Mouse (Mus musculus) cerebellum, postnatal 25 days (tissue): Measurements from ENCODE around the gene Prr19.
"Not testable (repeated sequence)": the region's sequence is repeated elsewhere in the genome, so short reads cannot be mapped to it uniquely, and the experiment has no call there.

ENCODE experiments used
- DNase-seq, 2 experiments: peaks; one replicate each; pipeline ENCODE4 v3.0.0; 2021; ENCODE audit warnings: mixed read lengths in 2 of 2

Gene Prr19

DNA sequence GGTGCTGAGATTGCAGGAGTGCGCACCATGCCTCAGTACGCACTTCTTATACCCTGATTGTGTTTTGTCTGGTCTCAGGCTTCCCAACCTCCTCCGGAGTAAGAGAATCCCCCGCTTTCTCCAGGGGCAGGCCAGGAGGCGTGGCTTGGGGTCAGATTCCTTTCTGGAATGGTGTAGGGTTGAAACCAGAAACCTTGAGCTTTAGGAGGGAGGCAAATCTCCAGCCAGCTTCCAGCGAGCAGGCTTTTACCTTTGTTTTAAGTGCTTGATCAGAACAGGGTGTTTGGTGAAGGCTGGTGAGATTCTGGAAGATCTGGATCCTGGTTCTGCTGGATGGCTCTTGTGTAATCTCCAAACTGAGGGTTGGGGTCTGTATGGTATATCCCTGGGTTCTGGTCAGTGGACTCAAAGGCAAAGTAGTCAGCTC lies 20.9 kb downstream of the Prr19 start:
- no peak for DNase-seq

DNA sequence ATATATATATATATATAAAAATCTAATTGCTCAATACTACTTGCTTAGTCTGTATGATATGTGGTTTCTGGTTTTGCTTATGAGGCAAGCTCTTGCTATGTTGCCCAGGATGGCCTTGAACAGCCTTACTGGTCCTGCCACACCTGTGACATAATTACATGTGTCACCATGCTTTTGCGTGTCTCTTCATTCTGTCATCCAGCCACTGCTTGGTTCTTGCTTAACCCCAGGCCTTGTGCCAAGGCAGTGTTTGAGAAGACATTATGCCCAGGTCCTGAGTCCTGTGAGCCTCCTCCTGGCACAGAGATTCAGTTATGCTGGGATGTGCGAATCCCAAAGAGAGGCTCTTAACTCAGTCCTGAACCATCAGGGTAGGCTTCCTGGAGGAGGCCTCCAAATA lies 22.0 kb downstream of the Prr19 start:
- no peak for DNase-seq

DNA sequence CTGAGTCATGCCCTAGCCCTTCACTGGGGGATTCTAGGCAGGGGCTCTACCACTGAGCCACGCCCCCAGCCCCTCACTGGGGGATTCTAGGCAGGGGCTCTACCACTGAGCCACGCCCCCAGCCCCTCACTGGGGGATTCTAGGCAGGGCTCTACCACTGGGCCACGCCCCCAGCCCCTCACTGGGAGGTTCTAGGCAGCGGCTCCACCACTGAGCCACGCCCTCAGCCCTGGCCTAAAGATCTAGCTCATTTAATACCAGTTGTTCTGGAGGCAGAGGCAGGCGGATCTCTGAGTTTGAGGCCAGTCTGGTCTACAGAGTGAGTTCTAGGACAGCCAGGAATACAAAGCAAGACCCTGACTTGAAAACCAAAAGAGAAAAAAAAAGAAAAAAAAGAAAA lies 24.2 kb downstream of the Prr19 start:
- not testable (repeated sequence) for DNase-seq

DNA sequence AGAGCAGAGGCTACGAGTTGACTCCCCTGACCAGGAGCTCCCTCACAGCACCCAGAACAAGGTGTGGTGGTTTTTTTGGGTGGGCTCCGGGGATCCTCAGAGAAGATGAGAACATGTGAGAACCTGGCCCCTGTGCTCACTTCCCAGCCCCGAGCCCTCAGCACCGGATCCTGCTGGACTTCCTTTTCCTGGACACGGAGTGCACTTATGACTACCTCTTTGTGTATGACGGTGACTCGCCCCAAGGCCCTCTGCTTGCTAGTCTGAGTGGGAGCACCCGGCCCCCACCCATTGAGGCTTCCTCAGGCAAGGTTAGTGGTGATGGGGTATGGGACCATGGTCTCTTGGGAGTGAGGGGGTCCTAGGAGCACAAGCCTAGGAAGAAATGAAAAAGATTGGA lies 25.0 kb downstream of the Prr19 start:
- no peak for DNase-seq

DNA sequence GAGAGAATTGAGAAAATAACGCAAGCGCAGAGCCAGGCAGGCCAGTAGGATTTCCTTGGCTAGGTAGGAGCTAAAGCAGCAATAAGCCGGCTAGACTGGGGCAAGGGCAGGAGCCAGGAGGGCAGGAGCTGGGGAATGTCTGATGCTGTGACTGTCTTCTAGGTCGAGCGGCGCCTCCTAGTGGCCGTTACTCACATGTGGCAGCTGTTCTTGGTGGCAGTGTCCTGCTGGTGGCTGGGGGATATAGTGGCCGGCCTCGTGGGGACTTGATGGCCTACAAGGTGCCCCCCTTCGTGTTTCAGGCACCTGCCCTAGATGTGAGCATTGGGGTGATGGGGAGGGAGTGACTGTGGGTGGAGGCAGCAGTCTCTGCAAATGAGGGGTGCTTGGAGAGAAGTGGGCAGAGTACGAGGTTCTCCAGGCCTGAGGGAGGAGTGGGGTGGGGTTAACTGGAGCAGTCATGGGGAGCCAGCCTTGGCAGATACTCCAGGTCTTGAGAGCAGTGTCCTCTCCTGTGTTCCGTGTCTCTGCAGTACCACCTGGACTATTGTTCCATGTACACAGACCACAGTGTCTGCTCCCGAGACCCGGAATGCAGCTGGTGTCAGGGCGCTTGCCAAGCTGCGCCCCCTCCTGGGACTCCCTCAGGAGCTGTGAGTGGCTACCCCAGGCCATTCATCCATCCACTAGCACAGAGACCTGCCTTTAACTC lies 32.5 kb downstream of the Prr19 start:
- peak; percentile 69 to 81 for DNase-seq

DNA sequence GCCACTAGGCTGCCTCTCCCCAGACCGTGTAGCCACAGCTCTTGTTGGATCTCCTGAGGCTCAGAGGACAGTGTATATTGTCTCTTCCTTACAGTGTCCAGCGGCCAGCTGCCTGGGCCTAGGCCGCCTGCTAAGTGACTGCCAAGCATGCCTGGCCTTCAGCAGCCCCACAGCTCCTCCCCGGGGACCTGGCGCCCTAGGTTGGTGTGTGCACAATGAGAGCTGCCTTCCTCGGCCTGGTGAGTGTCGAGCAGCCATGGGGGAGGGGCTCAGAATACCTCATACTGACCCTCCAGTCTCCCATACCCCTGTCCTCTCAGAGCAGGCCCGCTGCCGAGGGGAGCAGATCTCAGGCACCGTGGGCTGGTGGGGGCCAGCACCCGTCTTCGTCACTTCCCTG lies 33.3 kb downstream of the Prr19 start:
- DNase-seq, result no peak

DNA sequence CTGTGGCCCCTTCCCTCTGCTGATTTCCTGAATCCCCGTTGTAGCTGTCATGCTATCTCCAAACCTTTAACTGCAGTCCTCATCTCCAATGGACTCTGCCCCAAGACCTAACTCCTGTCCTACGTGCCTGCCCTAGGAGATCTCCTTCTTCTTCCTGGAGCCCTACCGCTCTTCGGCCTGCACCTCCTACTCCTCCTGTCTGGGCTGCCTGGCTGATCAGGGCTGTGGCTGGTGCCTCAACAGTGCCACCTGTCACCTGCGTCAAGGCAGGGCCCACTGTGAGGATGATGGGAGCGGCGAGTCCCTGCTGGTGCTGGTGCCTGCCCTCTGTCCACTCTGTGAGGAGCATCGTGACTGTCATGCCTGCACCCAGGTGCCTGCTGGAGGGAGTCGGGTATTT lies 38.1 kb downstream of the Prr19 start:
- DNase-seq, result no peak

DNA sequence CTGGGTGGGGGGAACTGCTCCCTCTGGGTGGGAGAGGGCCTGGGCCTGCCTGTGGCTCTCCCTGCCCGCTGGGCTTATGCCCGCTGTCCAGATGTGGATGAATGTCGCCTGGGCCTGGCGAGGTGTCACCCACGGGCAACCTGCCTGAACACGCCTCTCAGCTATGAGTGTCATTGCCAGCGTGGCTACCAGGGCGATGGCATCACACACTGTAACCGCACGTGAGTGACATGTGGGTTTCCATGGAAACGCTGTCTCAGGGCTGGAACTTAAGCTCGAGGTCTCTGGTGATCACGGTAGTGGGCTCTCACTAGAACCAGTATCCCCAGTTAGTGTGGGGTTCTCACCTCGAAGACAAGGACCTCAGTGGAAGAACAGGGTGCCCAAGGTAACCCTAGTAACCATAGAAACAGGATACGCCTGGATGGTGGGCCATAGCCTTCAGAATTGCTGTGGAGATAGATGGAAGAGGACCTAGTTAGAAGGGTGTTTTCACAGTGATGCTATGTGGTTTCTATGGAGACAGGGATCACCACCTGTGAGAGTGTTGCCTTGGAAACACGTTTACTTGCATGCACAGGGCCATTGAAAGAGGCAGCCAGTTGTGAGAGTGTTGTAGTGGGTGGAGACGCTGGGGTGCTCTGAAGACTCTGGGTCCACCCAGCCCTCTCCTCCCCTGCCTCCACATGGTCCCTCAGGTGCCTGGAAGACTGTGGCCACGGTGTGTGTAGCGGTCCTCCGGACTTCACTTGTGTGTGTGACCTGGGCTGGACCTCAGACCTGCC lies 40.0 kb downstream of the Prr19 start:
- DNase-seq, result no peak

DNA sequence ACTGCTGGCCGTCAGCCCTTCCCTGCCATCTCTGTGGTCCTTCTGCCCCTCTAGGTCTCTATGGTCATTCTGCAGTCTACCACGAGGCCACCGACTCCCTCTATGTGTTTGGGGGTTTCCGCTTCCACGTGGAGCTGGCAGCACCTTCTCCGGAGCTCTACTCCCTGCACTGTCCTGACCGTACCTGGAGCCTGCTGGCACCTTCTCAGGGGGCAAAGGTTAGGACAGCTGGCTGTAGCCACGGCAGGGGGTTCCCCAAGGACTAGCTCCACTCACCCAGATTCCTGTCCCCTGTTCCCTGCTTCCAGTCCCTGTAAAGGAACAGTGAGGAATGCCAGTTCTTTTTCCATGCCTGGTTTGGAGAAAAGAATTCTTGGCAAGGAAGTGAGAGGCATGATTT lies 47.6 kb downstream of the Prr19 start:
- DNase-seq, result no peak
